Mouse (Mus musculus) right cerebral cortex, postnatal 10 days (tissue): ENCODE data around the gene Tcp11.

ENCODE experiments used
- DNase-seq, 2 experiments: peaks; one replicate each; pipeline ENCODE4 v3.0.0; 2021; ENCODE audit warnings: low spot score in 2 of 2

Tcp11 gene

GRCm38 (mm10) chr17:28084395-28084905, 4.0 kb upstream of the Tcp11 start:
- DNase-seq = no peak

DNA sequence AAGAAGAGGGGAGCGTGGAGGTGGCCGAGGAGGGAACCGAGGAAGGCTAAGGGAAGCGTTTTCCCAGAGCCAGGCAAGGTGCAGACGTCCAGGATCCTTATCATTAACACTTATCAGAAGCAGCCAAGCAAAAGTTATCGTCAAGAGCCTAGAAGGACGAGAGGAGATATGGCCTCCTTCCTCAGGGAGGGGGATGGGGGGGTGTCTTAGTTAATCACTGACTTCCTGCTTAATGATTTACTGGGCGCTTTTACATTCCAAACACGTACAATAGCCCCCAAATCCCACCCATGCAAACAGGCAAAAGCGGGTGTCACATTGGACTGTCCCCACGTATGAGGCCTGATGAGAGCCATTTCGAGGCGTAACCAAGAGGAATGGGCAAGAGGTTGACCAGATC, 2.4 kb upstream of the Tcp11 start:
- no peak for DNase-seq

DNA sequence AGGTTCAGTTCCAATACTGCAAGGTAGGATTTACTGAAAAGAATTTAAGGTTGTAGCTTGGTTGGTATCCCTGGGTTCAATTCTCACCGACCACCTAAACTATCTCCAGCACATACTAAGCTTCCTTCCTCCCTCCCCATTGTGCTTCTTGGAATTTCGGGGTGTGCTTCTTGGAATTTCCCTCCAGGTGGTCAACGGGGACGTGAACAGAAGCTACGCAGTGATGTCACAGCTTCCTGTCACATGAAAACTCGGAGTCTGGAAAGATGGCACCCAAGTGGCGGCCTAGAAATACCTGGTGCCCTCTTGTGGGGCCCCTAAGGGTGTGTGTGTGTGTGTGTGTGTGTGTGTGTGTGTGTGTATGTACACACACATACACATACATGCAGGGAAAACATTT, 1.4 kb upstream of the Tcp11 start:
- no peak for DNase-seq

- DNase-seq = peak; percentile 50 to 56
Measured at GRCm38 (mm10) chr17:28081385-28081784, 946 bp upstream of the Tcp11 start.

GRCm38 (mm10) chr17:28080817-28081165, 352 bp upstream of the Tcp11 start:
- DNase-seq = no peak

GRCm38 (mm10) chr17:28079618-28080017, 821 bp downstream of the Tcp11 start:
- peak; percentile 88 to 92 for DNase-seq

DNA sequence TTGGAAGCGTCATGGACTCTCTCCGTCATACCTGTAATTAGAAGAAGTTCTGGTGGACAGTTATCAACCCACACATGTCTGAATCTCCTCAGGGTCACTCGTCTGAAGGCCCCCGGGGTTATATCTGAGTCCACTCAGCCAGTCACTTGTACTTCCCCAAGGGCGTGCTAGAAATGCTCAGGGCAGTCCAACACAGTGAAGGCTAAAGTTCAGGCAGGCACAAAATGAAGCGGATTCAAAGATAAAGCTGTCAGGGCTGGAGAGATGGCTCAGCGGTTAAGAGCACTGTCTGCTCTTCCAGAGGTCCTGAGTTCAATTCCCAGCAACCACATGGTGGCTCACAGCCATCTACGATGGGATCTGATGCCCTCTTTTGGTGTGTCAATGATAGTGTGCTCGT, 2.4 kb downstream of the Tcp11 start:
- no peak for DNase-seq

- no peak for DNase-seq
Measured at GRCm38 (mm10) chr17:28074486-28074885, 6.0 kb downstream of the Tcp11 start.

- peak; percentile 50 to 70 for DNase-seq
Measured at GRCm38 (mm10) chr17:28072730-28073129, 7.7 kb downstream of the Tcp11 start.

DNA sequence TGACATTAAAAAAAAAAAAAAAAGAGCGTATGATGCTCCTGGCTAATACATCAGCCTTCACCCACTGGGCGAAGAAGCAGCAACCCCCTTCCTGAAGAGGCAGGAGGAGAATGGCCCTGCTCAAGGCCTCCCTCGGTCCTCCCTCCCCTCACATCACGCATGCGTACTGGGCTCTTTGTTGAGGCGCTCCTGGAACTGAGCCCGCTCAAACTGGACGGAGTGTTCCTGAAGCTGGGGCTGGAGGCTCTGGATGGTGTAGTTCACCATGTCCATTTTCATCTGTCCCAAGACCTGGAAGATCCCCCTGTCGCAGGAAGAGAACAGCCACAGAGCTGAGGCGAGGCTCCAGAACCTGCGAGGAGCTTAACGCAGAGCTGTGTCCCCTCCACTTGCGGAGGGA, 10.2 kb downstream of the Tcp11 start:
- peak in 1 of 2 experiments; percentile 69 for DNase-seq

GRCm38 (mm10) chr17:28069446-28069845, 11.0 kb downstream of the Tcp11 start:
- no peak for DNase-seq

DNA sequence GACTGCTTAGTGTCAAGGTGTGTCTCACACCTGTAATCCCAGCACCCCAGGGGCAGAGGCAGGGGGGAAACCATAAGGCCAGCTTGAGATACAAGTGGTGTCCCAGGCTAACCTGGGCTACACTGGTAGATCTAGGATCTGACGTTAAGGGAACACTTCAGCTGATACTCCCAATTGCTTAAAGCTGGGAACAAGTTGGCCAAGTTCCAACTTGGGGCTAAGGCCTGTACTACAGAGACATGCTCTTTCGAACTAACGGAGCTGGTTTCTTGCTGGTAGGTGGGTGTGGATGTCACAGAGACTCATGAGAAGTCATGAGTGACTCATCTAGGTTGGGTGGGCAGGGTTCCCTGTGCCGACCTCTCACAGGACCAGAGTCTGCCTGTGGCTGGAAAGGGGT, 13.1 kb downstream of the Tcp11 start:
- DNase-seq = no peak

DNA sequence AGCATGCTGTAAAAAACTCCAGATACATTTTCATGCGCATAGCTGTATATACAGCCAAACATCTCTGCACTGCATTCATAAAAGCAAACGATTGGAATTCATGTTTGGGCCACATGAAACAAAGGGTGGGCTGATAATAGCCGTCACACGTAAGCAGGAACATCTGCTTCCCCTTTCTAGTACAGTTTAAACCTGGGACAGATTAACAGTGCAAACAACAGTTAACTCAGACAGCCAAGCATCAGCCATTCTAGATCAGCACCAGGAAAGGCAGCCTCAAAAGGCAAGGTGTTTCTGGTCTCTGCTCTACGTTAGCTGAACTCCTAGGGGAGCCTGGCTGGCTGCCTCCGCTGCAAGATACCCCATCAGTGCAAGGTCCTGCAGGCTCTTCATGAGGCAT, 17.3 kb downstream of the Tcp11 start:
- no peak for DNase-seq

DNA sequence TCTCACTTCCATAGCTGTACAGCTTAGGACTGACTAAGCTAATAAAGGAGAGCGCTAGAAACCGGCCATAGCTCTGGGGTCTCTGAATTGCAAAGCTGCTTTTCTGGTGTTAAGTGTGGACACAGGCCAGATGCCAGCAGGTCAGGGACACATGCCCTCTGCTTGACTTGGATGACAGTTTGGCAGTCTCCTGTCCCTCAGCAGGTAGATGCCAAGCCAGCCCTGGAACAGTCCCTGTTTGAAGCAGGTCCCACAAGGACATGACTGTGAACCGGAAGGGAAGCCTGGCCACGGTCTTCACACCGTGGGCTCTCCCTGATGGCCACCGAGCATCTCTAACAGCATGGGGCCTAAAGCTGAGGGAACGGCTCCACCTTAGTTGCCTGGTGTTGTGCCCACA, 17.7 kb downstream of the Tcp11 start:
- DNase-seq = no peak

DNA sequence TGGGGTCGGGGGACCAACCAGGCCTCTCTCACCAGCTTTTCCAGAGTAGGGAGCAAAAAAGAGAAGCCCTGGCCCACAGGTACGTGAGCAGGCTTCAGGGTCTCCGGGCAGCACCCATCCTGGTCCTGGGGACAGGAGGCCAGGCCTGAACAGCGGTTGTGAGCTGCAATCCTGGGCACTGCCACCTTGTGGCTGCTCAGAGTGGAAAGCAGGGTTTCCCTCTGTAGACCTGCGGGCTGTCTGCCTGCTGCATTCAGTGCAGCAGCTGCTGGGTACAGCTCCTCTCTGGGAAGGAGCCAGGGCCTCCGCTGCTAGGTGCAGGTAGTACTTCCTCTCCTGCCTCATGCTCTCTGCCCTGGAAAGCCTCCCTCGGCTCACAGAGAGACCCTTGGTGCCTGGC, 19.0 kb downstream of the Tcp11 start:
- peak; percentile 62 to 68 for DNase-seq

DNA sequence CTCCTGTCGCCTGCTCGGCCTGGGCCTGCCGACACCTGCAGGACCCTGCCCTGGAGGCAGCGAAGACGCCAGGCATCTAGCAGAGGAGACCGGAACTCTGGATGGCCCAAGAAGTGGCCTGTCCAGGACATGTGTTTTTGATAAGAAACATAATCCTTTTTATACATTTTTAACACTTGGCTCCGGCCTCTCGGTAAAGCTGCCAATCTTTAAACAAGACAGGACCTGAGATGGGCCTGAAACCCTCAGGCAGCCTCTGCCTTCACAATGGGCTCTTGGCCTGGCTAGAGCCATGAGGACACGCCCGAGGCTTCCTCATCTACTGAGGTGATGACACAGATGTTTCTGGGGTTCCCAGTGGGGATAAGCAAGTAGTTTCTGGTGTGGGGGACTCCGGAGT, 19.8 kb downstream of the Tcp11 start:
- DNase-seq = no peak

DNA sequence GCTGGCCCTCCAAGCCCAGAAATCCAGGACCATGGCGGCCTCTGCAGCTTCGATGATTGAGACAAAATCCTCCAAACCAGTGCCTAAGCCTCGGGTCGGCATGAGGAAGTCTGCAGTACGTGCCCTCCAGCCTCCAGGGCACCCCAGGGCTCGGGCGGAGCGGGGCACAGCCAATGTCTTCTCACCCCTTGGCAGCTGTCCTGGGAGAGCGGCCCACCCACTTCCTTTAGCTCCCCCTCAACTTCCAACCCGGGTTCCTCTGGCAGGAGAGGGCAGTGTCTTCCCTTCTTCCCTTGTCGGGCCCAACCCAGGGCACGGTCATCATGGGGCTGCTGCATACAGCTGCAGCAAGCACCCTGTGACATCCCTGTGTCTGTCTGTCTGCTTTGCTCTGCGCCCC, 22.1 kb downstream of the Tcp11 start:
- DNase-seq = no peak

DNA sequence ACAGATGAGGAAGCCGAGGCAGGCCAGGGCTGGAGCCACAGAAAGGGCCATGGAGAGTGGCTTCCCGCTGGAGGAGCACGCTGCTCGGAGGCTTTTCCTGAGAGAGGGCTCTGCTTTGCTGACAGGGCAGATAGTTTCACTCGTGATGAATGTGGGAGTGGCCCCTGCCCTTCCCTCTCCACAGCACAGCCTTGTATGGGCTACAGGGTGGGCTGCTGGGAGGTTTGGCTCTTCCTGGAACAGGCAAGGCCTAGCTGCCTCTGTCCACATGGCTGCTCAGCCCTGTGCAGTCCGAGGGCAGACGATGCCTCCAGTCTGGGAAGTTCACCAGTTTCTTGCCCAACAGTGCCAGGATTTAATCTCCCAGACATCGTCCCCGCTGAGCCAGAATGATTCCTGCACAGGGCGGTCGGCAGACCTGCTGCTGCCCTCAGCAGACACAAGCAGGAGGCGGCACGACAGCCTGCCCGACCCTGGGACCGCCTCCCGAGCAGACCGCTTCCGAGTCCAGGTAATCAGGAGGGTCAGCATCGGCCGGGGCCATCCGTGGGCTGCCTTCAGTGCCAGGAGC, 28.1 kb downstream of the Tcp11 start:
- DNase-seq = no peak

GRCm38 (mm10) chr17:28050210-28050609, 30.2 kb downstream of the Tcp11 start:
- DNase-seq = no peak

DNA sequence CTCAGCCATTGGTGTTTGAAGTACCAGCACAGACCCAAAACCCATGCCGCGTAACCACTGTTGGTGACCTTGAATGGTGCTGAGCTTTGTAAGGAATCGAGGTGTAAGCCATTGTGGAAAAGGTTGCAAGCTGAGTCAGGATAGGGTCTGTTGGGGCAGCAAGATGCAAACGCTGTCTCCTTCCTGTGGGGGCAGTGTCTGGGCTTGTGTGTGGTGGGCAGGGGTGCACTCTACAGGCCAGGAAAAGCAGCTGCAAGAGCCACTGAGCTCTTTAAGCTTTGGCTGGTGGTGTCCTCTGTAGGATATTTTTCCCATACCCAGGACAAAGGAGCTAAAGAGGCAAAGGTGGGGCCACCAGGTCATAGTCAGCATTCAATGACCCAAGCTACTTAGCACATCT, 32.0 kb downstream of the Tcp11 start:
- peak in 1 of 2 experiments; percentile 58 for DNase-seq

GRCm38 (mm10) chr17:28047520-28047919, 32.9 kb downstream of the Tcp11 start:
- no peak for DNase-seq

GRCm38 (mm10) chr17:28047017-28047416, 33.4 kb downstream of the Tcp11 start:
- DNase-seq = no peak

DNA sequence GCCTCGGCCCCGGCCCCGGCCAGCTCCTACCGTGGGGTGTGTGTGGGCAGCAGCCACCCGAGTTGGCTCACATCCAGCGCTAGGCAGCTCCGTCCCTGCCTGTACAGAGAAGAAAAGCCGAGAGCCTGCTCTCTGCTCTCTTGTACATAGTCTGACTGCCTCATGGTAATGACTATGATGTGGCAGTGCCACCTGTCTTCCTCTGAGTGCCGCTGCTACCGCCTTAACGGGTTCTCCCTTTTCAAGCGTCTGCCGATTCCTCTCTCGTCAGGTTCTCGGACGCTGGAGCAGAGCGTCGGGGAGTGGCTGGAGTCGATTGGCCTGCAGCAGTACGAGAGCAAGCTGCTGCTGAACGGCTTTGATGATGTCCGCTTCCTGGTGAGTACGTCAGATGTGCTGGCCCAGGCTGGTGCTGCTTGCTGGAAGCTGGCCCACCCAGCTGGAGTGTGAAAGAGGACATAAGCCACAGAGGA, 38.1 kb downstream of the Tcp11 start:
- peak; percentile 73 to 84 for DNase-seq

GRCm38 (mm10) chr17:28041298-28041697, 39.1 kb downstream of the Tcp11 start:
- DNase-seq = no peak
